Mouse (Mus musculus) retina, embryonic 14.5 days (tissue): ENCODE data around the gene Rtl6.

Experiments
- DNase-seq: peaks from one replicate; pipeline ENCODE4 v3.0.0-alpha.2; 2015; ENCODE audit warnings: low spot score

Gene Rtl6

DNA sequence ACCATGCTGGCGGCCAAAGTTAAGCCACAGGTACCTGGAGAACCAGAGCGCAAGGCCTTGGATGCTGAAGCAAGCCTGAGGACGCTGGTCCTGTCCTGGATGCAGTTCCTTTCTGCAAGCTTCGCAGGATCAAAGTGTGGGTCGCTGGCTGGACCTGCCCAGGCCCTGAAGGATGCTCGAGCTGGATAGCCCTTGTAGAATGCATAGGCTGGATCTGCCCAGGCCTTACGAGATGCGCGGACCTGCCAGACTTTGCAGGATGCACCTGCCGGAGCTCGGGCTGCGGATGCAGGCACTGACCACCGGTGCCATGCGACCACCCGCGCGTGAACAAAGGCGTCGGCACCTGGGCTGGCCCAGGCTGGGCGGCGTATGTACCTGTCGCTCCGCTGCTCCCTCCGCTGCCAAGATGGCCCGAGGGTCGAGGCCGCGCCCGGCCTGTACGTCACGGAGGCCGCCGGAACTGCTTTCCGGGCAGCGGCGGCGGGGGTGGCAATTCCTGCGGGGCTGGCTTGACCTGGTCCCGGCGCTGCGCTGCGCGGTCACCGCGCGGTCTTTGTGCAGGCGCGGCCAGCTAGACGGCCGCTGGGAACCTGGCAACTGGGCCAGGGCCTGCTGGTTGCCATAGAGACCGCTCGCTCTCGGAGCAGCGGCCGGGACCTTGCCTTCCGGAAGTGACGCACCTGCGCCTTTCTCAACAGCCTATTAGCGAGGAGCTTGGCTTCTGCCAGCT, at the start of gene Rtl6:
Rtl6 (minus strand) TSS at position 635 of the 733 bp plus-strand sequence.
- peak; percentile 94 for DNase-seq

DNA sequence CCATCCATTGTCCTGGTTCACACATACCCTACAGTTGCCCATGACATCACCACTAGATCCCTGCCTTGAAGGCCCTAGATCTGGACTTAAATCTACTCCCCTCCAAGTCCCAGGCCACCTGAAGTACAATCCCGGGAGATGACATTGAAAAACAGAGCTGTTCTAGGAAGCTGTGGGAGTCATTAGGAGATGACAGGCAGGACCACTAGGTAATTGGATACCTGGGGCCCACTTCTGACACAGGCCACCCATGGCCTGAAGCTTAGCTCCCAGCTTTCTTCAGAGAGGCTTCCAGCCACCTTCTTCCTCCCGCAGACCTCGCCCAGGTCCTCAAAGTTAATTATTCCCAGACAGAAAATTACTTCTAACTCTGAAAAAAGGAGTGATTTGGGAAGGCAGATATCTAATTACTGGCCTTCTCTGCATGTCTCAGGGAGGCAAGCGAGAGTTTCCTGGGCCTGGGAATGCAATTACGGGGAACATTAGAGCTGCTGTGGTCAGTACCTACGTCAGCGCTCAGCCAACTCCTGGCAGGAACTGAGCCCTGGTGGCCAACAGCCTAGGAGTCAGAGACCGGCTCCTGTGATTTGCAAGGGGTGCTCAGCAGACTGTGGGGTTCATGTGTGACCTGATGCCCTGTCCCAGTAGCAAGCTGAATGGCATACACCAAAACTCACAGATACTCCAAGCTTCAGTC, 45.8 kb upstream of the Rtl6 start:
- no peak for DNase-seq

DNA sequence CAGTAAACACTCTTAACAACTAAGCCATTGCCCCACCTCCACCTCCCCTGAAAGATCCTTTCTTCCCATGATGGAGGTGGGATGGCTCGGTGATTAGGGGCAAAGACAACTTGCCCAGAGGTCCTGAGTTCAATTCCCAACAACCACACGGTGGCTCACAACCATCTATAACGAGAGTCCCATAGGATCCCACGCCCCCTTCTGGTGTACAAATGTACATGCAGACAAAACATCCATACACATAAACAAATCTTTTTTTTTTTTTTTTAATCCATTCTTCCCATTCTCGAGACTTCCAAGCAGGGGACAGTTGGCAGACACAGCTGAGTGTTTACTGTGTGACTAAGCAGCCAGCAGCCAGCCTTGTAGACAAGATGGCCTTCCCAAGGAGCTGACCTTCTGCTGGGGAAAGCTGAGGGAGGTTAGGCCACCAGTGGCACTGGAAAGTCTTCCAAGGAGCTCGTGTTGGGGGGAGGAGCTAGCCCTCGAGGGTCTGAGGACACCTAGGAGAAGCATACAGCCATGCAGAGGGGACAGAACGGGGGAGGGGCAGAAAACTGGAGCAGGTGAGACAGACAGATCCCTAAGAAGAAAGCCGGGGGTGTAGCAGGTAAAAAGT, 43.5 kb upstream of the Rtl6 start:
- no peak for DNase-seq

DNA sequence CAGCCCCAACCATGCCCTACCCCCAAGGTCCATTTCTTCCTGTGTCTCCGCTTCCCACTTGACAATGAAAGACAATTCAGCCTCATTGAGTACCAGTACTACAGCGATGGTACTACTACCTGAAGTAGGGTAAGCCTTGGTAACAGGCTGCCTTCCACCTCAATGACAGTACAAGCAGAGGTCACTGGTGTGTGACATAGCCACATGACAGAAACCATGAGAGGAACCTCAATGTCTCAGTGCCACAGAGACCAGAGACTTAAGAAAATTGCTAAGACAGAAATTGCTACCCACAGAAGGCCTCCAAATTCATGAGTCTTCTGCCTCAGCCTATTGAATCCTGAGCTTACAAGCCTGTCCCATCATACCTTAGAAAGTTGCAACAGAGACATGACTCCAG, 41.3 kb upstream of the Rtl6 start:
- DNase-seq, result no peak

DNA sequence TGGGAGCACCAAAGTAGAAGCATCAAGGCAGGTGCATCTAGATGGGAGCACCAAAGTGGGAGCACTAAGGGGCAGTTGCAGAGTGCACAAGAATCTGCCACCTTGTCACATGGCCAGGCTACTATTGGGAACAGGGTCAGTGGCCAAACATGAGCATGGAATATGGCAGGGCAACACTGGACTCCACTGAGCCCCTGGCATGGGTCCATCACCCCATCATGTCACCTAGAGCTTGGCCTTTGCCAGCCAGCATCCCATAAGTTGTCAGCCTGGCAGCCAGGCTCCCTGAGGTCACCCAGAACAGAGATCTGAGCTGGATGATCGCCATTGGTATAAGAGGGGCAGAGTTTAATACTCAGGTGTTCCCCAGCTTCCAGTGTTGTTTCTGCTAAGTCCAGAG, 40.2 kb upstream of the Rtl6 start:
- DNase-seq, result no peak

DNA sequence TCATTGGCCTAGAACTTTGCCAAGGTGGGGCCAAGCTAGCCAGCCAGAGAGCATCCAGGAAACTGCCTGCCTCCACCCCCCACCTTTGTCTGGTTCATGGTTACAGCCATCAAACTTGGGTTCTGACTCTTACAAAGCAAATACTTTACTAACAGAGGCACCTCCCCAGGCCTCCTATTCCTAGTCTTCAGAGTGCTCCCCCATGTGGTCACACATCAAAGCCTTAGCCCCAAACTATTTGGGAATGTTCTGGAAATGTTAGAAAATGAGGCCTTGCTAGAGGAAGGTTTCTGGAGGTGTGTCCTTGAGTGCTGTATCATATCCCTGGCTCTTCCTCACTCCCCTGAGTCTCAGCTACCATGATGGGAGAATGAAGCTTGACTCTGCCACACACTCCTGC, 39.4 kb upstream of the Rtl6 start:
- DNase-seq, result peak; percentile 21

DNA sequence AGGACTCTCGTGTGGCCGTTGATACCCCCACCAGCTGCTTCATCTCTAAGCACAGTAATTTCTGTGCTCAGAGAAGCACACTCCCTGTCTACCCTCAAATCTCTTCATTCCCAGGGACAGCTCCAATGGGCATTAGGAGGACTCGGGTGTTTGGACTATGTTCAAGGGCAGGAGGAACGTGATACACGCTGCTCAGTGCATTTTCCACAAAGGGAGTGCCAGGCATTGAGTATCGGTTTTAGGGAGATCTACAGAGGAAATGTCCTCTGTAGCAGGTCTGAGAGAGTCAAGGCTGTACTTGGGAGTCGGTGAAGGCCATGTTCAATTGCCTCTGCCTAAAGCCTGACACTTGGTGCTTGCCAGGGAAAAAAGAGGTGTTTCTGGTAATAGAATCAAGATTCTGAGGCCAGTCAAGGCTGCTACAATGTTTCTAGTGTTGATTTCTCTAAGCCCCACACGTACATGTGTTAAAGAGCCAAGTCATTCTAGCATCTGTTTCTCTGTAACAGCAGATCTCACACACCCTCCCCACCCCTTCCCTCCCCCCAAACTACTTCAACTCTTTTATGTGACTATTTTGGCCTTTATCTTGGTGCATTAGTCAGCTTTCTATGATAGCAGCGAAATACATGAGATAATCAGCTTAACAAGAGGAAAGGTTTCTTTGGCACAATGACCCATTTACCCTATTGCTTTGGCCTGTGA, 37.8 kb upstream of the Rtl6 start:
- no peak for DNase-seq

DNA sequence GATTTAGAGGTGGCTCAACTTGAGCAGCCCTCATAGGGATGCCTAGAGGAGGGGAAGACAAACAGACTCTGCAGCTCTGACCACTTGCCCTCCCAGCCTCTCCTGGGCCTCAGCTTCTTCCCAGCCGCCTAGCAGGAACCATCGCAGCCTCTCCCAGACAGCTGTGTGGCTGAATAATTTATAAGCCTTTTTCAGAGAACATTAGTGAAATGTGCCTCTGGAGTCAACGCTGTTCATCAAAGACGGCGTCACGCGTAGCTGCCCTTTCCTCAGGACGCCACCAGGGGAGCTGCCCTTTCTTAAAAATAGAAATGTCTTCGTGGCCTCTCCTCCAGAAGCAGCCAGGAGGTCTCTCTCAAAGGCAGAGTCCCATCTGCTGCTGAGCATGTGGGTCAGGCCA, 35.9 kb upstream of the Rtl6 start:
- DNase-seq, result peak; percentile 74

DNA sequence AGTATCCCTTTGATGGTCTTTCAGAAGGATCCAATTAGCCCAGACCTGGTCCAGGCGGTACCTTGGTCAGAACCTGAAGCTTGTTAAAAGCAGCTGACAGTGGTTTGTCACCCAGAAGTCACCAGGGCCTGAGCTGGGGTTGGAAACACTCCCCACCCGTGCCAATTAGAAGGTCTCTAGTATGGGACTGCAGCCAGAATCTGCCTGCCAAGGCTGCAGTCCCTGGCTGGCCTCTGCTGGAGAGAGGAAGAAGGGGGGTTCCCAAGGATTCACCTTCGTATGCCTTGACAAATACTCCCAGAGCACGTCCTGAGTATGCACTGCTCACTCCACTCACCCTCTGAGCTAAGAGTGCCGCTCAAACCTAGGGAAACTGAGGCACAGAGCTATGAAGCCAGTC, 34.6 kb upstream of the Rtl6 start:
- no peak for DNase-seq

DNA sequence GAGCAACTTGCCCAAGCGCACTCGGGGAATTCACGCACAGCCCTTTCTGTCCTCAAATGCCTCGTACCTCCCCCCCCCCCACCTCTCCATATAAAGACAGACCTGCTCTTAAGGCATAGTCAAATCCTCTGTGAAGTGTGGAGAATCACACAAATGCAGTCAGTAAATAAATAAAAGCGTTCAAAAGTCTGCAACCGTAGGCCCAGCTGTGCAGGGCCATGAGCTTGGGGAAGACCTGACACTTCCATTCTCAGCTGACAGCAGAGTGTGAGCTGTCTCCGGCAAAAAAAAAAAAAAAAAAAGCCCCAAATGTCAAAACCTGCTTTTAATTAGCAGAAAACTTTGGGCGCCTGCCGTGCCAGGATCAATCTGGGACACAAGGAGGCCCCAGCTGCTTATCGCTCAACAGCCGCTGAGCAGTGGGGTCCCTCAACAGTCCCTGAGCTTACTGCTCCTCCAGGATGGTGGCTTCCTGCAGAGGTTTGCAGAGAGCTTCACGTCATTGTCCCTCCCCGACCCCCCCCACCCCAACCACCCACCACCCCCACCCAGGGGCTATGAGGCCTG, 34.0 kb upstream of the Rtl6 start:
- peak; percentile 42 for DNase-seq

DNA sequence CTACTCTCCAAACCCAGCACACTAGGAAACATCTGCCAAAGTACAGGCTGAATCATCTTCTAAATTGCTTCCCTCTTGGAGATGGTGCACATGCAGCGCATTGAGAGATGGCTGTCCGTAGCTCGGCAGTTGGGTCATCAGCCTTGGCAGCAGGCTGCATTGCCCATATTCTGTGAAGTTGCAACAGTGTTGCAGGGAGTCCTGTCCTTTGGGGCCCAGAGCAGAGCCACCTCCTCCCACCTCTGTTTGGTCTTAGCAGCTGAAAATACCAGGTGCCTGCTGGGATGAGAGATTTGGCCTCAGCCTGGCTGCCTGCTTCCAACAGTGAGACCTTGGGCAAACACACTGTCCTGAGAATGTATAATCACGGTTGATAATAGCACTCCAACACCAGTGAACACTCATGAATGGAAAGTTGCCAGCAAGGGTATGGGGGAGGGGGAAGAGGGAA, 30.8 kb upstream of the Rtl6 start:
- DNase-seq, result no peak

DNA sequence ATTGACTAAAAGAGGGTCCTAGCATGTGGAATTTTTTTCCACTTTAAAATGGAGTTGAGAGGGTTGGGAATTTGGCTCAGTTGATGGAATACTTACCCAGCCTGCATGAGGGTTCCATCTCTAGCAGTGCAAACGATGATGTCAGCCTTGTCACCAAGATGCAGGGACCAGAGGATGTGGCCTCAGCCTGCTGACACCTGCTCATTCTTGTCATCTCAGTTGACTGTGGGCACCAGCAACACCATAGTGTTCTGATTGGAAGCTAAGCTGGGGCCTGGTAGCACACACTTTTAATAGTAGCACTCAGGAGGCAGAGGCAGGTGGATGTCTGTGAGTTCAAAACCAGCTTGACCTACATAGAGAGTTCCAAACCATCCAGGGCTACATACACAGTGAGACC, 21.0 kb upstream of the Rtl6 start:
- DNase-seq, result no peak

DNA sequence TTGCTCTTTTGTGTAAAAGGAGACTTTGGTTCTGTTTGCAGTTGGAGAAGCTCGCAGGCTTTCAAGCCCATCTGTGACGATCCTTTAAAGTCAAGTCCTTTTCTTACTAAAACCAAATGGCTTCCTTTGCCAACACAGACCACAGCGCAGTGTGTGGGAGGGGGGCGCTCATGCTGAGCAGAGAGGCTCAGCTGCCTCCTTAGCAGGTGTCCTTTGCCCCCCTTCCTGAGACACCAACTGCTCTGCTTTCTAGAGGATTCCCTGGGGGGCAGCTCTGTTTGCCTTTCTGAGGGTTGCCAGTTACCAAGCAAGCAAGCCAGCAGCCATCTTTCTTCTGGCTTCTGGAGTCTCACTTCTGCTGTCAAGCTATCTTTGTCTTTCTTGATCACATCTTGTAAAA, 19.4 kb upstream of the Rtl6 start:
- DNase-seq, result peak; percentile 36

DNA sequence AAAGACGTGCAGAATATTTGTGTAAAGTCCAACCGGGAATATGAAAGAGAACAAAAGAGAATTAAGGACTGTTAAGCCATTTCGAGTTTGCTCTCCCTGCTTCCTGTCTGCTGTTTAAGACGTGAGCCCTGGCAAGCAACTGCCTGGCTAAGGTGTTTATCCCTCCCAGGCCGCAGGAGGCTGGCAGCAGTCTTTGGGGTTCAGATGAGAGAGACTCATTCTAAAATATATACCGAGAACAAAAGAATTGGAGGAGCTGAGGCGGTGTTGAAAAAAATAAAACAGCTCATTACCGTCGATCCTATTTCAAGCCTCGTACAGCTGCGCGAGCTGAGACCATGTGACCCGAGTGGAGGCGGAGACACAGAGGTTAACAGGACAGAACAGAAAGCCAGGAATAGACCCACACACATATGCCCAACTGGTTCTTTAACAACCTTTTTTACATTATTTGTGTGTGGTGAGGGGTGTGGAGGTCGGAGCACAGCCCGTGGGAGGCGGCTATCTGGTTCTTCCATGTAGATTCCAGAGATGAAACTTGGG, 9.0 kb upstream of the Rtl6 start:
- no peak for DNase-seq

DNA sequence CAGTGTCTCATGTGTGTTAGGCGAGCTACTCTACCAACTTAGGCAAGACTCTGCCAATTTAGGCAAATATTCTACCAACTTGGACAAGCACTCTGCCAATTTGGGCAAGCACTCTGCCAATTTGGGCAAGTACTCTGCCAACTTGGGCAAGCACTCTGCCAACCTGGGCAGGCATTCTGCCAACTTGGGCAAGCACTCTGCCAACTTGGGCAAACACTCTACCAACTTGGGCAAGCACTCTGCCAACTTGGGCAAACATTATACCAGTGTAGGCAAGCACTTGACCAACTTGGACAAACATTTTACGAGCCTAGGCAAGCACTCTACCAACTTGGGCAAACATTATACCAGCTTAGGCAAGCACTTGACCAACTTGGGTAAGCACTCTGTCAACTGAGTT, 3.9 kb upstream of the Rtl6 start:
- no peak for DNase-seq

DNA sequence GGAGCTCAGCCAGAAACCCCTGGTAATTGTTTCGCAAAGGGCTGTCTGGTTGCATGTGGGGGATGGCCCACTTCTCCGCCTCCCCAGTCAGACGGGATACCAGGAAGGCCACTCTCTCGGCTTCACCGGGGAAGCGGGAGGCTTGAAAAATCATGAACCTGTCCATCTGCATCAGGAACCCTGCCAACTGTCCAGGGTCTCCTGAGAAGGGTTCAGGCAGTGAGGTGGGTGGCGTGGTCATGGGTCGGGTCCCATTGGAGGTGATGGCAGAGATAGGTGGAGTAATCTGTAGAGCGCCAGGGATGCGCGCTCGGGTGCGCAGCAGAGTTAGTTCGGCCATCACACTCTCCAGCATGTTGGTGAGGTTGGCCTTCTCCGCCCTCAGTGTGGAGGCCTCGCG, 949 bp downstream of the Rtl6 start:
- DNase-seq, result no peak

DNA sequence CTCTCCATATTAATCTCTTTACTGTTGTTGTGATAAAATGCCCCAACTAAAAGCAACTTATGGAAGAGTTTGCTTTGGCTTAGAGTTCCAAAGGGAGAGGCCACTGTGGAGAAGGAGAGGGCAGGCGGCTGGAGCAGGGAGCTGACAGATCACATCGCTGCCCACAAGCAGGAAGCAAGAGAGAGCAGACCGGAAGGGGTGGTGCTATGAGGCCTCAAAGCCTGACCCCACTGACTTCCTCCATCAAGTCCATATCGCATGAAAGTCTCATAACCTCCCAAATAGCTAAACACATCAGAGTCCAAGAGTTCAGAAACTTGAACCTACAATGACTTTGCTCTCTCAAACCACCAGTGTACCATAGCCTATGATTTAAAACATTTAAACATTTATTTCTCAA, 6.6 kb downstream of the Rtl6 start:
- no peak for DNase-seq

DNA sequence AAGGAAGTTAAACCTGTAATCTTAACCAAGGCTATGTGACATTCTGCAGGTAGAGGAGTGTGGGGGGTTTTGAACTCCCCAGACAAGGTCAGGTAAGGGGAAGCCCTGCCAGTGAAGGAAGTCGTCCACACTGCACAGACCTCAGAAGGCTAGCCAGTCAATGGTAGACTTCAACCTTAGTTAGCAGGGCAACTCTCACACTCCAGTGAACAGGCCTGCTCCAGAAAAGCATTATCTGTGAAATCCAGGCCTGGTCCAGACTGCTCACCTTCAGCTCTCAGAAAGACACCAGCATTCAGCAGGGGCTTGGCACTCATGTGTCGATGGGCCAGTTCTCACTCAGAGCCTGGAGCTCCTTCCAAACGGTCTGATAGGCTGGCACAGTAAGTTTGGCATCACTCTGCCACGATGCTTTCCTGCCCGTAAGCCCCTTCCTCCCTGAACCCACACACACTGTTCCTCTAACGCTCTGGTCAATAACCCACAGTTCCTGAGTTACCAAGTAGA, 8.3 kb downstream of the Rtl6 start:
- DNase-seq, result no peak

DNA sequence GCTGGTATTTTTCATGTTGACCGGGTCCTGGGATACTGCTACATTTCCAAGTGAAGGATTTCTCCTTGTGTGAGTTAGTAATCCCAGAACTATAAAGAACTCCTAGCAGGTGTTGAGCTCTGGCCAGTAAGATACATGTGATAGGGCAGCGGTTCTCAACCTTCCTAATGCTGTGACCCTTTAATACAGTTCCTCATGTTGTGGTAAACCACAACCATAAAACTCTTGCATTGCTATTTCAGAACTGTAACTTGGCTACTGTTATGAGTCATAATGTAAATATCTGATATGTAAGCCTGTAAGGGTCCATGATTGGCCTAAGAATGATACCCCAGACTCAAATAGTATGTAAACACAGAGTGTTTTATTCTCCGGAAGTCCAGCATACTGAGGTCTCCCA, 11.6 kb downstream of the Rtl6 start:
- no peak for DNase-seq

DNA sequence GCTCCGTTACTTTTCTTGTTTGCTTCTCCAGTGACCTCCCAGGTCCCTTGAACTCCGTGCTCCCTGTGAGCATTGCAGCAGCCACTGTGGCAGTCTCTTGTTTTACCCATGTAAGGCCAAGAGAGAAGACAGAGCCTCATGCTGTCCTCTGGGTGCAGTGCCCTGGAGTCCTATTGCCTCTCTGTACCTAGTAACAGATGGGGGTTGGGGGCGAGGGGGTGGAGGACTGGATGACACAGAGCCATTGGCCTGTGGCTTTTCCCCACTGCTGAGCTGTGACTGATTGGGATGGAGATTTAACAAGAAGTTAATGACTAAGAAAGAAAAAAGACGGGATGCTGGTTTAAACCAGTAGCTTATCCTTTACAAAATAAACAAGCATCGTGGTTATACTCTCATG, 16.4 kb downstream of the Rtl6 start:
- no peak for DNase-seq

DNA sequence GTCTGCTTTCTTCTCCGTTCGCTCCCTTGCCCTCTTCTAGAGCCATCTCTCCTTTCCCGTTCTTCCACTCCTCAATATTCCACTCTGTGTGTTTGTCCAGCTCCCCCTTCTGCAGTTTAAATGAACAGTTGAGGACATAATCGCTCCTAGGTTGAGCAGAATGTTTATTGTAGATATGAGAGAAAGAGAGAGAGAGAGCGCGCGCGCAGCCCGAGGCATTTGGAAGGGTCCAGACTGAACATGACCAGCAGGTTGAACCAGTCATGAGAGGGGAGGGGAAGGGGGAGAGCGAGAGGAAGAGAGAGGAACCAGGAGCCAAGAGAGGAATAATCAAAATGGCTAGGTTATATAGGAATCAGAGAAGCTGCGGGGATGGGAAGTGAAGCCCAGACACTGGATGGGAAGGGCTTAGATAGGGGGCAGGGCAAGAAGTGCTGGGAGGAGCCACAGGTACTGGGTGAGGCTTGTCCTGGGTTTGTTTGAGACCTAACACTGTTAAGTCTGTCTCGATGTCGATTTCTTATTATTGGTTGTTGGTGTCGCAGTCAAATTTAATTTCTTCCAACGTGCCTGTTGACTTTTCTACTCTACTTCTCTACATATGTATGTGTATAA, 18.5 kb downstream of the Rtl6 start:
- no peak for DNase-seq
